Mouse (Mus musculus) cerebellum, adult 18-20 months (tissue): ENCODE measurements around the gene Med31.

ENCODE experiments used
- DNase-seq, 2 experiments: peaks; one replicate each; pipeline ENCODE4 v3.0.0; 2021

Gene Med31

DNA sequence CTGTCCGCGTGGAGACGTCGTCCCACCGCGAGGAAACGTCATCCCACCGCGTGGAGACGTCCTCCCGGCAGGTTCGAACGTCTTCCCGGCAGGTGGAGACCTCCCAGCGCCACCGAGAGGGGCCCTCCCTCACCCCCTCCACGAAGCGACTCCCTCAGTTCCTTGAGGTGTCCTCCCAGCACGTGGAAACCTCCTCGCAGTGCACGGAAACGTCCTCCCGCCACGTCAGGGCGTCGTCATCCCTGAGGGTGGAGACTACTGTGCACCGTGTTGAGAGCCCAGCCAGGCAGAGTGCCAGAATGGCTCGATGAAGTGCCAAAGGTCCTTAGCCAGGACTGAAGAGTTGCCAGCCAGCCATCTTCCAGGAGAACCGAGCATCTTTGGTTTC is at the start of gene Med31:
TSS of gene Med31 (minus strand) at position 183 of the 388 bp plus-strand sequence.
- peak; percentile 85 to 88 for DNase-seq

DNA sequence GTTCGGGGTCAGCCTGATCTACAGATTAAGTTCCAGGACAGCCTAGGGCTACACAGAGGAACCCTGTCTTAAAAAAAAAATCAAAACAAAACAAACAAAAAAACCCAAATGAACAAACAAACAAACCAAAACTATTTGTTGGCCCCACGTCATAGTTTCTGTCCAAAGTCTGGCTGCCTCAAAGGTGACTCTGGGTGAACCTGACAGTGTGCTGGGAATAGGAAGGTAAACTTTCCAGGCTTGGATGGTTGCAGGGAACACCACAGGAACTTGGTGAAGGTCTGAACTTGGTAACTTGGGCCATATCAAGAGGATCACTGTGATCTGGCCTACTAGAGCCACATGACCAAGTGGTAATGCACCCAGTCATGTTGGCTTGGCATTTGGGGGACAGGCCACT is 41.0 kb upstream of the Med31 start:
- DNase-seq: no peak

DNA sequence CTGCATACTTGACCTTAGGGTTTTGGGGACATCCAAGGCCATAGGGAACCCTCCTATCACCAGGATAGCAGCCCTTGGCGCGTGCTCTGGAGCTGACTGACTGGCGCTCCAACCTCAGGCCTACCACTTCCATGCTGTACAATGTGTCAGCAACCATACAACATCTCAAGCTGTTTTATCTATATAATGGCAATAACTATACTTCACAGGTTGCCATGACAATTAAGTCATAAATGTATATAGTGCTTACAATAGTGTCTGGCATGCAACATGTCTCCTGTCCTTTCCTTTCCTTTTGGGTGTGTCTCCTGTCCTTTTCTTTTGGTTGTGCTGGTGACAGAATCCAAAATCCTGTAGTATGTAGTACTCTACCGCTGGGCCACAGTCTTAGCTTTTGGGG is 40.2 kb upstream of the Med31 start:
- DNase-seq: no peak

DNA sequence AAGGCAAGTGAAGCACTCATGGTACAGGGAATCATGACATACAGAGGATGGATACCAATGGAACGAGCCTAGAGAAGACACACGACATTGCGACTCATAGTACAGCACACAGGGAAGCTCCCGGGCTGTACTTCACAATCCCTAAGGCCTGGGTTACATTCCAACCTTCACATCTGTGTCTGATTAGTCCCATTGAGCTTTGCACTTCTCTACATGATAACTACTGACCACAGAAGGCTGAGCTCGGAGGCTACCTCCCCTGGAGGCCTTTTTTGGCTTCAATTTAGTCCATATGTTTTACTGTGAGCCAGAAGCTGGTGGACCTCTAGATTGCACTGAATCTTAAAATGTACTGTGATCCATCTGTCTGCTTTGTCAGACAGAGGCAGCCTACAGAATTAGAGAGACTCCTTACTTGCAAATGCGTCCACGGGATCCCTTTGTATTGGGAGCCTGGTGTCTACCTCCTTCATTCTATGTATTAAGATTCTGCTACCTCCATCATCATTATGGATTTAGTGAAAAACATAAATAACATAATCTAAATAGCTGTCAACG is 29.9 kb upstream of the Med31 start:
- no peak for DNase-seq

DNA sequence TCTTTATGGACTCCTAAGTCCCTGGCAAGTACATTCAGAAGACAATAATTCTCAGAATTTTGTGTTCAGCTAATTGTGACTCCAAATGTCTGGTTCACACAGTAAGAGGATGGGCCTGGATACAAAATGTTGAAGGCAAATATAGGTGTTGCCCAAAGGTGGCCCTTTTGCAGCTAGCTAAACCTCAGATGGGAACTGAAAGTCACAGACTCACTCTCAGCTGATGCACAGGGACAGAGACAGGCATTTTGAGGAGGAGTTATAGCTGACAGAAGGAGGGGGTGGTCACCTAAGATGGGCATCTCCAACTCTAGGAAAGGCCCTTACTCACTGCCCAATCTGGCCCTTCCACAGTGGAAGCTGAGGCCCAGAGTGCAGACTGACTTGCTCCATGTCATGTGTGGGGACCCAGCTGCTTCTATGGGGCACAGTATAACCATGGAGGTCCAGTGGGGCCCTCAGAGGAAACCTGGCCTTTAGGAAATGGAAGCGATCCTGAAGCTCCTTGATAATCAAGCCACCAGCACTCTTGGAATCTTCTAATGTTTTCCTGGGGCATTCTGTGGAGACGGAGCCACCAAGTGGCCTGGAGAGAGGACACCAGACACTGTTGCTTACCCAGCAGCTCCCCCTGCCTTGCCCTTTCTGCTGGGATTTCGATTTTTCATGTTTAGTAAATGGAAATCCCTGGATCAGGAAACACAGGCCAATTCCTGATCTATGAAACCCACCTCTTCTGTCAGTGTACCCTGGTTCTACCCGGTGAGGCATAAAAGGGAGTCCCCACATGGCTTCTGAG is 24.9 kb upstream of the Med31 start:
- DNase-seq: no peak

DNA sequence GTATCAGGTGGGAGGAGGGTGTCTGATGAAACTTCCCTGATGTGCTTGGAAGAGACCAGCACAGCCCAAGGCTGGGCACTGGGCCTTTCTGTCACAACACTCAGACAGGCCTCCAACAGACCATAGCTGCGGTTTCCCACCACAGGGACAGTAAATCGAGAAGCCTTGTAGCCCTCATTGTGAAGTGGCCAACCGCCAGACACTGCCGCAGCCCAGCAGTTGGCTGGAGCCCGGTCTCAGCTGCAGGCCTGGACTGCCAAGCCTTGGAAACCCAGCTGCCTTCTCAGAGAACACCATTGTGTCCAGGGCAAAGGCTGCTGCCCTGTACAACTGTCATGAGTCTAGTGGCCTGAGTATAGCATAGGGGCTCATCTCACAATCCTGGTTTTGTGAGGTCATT is 18.6 kb upstream of the Med31 start:
- peak in 1 of 2 experiments; percentile 35 for DNase-seq

DNA sequence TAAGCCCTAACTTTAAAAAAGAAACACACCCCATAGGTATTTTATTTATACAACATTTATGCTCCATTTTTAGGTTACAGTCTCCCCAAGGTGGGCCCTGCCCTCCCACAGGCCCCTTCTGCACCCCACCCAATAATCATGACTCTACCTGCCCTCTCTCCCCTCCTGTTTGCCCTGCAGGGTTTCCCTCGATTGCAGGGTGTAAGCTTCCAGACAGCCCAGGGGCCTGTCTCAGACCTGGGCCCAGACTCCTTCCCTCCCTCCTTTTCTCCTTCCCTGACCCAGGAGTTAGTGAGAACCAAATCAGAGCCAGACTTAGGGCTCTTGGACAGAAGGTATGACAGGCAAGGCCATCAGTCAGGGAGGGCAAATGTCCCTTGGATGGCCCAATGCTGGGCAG is 17.6 kb upstream of the Med31 start:
- DNase-seq: no peak

DNA sequence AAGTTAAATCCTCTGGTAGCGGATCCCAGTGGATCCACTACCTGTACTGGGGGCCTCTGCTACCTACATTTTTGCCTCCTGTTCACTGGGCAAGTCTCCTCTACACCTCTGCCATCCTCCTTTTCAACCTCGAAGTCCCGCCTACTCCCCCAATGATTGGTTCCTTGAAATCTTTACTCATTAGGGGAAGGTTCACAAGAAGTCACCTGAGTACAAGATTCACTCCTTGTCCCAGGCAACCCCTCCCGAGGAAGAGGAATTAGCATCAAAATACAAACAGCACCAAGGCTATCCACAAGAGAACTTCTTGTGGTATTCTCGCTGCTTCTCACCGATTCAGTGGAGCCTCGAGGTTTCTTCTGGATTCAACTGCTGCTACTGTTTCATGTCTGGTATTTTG is 16.7 kb upstream of the Med31 start:
- DNase-seq: no peak

DNA sequence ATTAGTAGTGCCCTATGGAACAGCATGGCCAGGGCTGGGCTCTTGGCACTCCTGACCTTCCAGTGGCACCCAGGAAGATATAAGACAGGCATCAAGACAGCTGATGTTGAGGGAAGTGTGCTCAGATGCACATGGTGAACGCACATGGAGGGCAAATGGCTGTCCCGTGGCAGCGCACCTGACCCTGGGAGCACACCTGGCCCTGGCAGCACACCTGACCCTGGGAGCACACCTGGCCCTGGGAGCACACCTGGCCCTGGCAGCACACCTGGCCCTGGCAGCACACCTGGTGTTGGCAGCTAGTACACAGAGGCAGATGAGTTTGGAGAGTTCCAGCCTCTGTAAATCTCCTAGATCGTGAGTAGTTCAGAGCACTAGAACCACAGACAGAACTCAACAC is 13.1 kb upstream of the Med31 start:
- no peak for DNase-seq

DNA sequence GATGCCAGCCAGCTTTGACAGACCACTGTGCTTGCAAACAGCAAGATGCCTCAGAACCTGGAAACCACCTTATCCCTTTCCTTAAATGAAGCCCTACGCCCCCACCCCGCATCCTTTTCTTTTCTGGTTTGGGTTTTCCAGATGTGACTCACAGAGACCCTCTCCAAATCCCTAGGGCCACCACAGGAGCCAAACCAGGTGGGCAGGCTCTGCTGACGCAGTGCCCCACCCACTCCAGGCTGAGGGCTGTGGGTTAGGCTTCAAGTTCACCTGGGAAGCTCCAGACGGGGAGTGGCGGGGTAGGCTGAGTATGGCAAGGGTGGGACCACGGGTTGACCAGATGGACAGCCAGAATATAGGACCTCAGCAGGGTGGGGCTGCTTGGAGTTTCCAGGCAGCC is 11.5 kb upstream of the Med31 start:
- DNase-seq: no peak

DNA sequence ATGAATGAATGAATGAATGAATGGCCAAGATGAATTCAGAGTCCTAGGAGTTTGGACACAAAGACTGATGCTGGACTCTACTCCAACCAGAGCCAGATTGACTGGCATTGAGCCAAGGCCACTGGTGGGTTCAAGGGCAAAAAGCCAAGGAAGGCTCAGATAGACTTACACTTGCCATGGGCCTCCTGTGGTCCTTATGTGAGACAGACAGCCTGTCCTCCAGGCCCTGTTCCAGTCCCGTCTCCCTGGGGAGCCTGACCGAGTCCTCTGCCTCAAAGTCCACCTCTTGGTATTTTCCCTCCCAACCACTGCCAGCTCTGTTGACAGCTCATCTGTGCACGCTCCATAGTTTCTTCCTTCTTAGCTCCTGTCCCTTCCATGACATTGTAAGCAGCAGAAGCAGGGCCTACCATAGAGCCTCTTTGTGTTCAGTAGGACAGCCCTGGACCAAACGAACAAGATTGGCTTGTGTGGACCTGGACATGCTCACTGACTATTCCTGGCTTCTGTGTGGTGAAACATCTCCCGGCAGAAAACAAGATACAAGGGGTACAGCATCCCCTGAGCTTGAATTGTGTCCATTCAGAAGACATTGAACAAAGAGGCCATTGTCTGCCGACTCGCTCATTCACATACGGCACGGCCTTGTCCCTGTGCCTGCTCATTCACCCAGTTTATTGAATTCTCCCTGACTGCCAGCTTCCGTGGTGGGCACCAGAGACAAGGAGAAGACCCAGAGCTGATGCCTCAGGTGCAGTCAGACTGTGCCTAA is 10.8 kb upstream of the Med31 start:
- DNase-seq: peak; percentile 58 to 61

DNA sequence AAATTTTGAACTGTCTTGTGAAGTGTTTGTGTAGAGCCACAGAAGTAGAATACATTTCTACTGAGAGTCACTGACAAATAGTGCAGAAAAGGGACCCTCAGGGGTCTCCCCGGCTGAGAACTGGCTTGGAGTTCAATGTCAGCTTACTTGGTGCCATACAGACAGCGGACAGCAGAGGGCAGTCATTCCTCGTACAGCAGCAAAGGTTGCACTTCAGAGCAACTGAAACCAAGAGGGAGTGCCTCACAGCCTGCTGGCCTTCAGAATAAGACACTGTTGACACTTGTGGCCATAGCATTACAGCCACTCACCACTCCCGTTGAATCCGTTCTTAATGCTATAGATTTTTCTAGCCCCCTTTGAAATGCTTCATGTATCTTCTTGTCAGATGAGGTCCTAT is 9.5 kb upstream of the Med31 start:
- DNase-seq: peak; percentile 74 to 83

DNA sequence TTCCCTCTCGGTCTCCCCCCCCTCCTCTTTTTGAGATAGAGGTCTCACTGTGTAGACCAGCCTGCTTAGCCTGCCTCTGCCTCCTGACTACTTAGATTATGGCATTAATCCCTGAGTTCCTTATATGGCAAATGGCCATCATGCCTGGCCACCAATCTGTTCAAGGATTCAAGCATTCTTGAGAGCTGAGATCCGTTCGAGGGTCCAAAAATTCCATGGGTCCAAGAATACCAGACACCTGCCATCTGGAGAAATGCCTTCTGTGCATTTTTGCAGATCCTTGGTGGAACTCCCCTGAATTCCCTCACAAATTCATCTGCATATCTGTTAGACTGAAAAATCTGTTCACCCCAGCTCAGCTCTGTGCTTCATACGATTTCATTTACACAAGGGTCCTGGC is 8.0 kb upstream of the Med31 start:
- no peak for DNase-seq

DNA sequence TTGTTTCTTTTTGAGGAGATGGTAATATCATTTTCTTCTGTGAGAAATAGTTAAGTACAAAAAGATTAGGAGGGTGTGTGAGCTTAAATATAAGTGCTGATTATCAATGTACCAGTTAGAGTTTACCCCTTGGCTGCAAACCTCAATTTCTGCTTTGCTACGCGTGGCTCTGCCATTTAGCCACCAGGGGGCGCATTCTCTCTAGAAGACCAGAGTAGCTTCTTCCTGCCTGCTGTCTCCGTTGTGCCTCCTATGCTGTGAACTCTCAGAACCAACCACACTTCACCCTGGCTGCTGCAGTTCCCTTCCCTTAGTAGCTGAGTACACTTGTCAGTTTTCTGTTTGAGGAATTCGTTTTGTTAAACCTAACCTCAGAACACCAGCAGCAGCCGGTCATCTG is 5.9 kb upstream of the Med31 start:
- DNase-seq: peak; percentile 63 to 70

DNA sequence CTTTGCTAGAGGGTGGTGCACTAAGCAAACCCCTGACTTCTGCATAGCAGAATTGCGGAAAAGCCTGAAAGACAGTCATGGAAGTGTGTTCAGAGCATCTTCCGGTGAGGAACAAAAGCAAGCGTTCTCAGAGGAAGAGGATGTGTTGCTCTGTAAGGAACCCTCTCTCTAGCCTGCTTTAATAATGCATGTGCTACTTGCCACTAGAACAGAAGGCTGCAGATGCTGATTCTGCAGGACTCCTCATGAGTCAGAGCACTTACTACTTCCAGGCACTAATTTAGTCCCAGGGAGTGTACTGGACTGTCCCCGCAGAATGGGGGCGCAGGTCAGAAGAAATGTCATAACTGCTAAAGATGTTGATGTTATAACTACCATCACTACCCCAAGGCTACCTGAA is 1.7 kb upstream of the Med31 start:
- no peak for DNase-seq

DNA sequence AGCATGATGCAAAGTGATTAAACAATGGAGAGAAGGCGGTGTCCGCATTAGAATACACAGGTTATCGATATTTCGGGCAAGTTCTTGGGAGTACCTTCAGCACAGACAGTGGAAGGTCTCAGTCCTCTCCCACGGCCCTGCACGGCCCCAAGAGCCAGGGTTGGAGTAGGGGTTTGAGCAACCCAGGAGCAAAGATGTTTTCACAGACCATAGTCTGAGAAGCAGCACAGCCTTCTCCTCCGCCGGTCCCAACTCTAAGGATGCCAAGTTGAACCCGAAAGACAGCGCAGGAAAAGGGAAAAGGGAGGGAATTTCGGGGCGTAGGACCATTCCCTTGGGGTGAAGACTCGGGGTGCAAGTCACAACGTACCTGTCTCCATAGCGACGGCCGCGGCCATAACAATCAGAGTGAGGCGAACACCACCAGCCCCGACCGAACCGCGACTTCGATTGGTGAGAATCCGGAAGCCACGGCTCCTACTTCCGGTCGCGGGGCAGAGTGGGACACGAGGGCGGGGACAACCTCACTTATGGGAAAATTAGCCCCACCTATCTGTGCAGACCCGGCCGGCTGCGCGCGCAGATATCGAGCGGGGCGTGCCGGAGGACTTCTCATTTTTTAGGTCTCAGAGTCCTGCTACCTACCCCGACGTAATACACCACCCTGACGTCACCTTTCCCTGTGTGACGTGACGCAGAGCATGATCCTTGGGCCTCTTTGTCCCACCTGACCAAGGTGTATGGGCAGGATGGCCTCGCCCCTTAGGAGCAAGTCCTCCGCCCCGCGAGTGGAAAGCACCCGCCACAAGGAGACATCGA is 592 bp downstream of the Med31 start:
- DNase-seq: peak; percentile 91 to 95

DNA sequence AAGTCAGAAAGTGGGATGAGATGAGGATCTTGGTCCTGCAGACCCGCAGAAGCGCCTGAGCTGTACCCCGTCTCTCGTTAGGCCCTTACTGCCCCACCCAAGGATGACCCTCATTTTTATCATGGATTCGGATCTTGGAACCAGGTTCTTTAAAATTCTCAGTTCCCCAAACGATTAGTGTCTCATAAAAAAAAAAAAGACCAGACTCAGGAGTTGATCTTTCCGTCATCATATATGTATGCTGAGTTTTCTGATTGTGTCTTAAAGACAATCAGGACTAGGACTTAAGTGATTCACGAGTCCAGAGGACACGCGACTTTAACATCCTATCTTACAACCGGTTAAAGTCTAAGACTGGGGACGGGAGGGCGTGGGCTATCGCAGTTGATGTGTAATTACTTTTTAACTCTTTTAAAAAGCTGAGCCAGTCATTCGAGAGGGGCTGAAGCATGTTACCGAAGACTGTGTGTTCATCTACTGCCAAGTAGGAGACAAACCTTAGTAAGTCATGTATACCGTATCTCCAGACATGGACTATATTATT is 7.5 kb downstream of the Med31 start:
- DNase-seq: no peak

DNA sequence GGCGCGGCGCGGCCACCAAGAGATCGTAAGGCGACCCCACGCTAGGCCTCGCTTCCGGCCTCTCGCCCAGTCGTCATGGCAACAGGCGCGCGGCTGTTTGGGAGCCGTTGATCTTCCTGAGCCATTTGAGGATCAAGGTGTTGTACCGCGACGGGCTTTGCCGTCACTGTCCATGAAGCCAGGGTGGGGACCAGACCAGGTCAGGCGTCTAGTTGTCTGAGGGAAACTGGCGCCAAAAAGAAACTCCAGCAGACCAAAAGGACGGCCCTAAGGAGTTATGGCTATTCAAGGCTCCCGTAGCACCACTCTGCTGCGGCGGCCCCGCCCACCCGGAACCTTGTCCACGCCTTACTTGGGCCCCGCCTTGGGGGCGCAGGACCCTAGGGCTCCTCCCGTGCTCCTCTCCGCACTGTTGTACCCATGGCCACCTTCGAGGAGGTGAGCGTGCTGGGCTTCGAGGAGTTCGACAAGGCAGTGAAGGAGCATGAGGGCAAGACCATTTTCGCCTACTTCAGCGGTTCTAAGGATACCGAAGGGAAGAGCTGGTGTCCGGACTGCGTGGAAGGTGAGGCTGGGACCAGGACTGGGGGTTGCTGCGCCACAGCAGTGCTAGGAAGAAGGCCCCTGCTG is 8.1 kb downstream of the Med31 start, which contains the start of the genes 4933427D14Rik and Txndc17:
TSS of gene 4933427D14Rik (minus strand) at position 256 of the 630 bp plus-strand sequence.
TSS of gene Txndc17 (plus strand) at position 344 of the 630 bp plus-strand sequence.
- peak; percentile 86 to 90 for DNase-seq

DNA sequence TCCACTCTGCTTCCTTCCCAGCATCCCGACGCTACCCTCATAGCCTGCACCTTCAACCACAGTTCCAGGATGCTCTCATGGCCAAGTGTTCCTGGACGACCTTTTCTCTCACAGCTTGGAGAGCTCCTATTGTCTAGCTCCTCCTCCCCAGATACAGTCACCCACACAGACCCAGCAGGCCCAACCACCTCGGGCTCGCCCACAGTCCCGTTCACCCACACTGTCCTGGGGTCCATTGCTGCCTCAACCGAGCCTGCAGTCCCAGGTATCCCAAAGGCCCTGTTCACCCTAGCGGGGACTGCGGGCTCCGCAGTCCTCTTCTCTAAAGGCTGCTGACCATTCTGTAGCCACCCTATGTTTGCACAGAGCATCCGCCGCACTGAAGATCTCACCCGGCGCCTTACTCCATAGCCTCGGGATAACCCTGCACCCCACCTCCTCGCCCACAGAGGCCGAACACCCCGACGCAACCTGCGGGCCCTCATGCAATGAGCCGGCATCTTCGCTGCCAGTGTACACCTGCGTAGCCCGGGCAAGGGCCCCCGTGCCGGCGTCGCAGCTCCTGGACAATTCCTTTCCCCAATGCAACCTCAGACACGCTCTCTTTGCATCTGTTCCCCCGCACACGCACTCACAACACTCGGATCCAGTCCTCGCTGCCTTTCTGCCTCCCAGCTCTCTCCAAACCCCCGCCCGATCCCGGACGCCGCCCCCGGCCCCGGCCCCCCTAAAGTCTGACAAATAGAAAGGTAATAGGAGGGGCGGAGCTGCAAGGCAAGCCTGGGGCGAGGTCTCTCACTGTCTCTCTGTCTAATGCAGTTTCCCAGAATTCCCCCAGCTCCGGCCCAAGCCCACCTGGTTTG is 8.8 kb downstream of the Med31 start, which contains the start of gene Gm43951:
TSS of gene Gm43951 (minus strand) at position 500 of the 863 bp plus-strand sequence.
- peak; percentile 38 to 50 for DNase-seq

DNA sequence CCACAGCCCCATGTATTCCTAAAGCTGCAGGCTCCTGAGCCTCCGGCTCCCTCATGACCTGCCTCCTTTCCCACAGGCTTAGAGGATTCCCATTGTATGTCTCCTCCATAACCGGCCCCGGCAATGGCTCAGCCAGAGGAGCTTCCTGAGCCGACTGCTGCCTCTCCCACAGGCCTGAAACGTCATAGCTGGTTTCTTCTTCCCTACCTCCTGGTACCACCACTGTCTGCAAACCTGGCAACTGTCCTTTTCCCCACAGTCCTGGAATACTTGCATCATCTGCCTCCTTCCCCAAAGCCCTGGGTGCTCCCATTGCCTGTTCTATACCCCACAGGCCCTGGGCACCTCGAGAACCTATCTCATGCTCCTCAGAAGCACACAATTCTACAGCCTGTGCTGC is 10.1 kb downstream of the Med31 start:
- no peak for DNase-seq

DNA sequence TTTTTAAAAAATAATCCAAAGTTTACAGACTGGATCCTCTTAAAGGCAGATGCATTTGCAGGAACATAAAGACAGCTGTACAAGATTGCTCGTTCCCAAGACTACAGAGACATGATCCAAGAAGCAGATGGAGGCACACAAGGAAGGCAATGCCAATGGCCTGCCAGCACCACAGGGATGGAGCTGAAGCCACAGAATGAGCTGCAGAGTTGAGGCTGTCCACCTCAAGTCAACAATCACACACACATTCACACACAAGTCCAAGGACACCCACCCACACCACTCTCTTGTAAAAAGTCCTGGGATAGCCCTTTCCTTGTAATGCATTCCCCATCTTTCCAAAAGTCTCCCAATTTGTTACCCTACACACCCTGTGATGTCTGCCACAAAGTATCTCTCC is 12.0 kb downstream of the Med31 start:
- DNase-seq: peak in 1 of 2 experiments; percentile 39
